Comparison of ENCODE assay signal across 10 mouse cellular contexts in genomic region chr4:35885591-35886542, GRCm38 (mm10).
A peak's percentile ranks its signal among the peaks of the same experiment; 100 is the strongest.
DNase-seq lines count a peak whose midpoint lies in the region; ATAC-seq and TF ChIP-seq lines count a peak whose summit lies in the region.
"Had no signal": no experiment of that assay in that cellular context is flagged by ENCODE, and none has a peak within 500 bp of the region (broad histone marks: within the 10 kb centered on the region; RNA-seq: fewer than 3 reads in every experiment).

No protein-coding gene starts in this region.

- H3K9ac ChIP-seq in forebrain, postnatal 0 days: no peak overlapping the region
- H3K9ac ChIP-seq in intestine, embryonic 16.5 days (ENCODE audit: low read depth, low read length): no peak overlapping the region
- H3K9ac ChIP-seq: embryonic facial prominence, embryonic 12.5 days had no signal

- 0 out of 2 replicates have a peak overlapping the region, but pooled peaks have one; percentile 16 for H3K27ac ChIP-seq in forebrain, postnatal 0 days (ENCODE audit: low read depth, low read length)
- H3K27ac ChIP-seq in midbrain, embryonic 10.5 days (replicated peaks): no peak overlapping the region
- H3K27ac ChIP-seq in intestine, embryonic 16.5 days (ENCODE audit: low read length): no peak overlapping the region
- H3K27ac ChIP-seq: embryonic facial prominence, embryonic 12.5 days had no signal

- DNase-seq in Muller cell, postnatal 12 days (ENCODE audit: inconsistent ontology term): peak; percentile 5
- peak; percentile 5 for DNase-seq in R1 (ENCODE audit: low read depth, low spot score)
- peak; percentile 83 for DNase-seq in forebrain, postnatal 0 days
- peak; percentile 24 for DNase-seq in midbrain, embryonic 10.5 days (ENCODE audit: low spot score)
- DNase-seq in c-Kit-positive CD71-positive TER-119-positive erythroid progenitor cells, embryonic 14.5 days (ENCODE audit: low spot score): no peak

- H3K36me3 ChIP-seq in forebrain, postnatal 0 days (ENCODE audit: insufficient read depth): no peaks in the 10 kb centered on the region
- no peaks in the 10 kb centered on the region for H3K36me3 ChIP-seq in midbrain, embryonic 10.5 days
- no peaks in the 10 kb centered on the region for H3K36me3 ChIP-seq in intestine, embryonic 16.5 days (ENCODE audit: control insufficient read depth, insufficient read depth, low read length)
- H3K36me3 ChIP-seq: embryonic facial prominence, embryonic 12.5 days; G1E had no signal

- WGBS in forebrain, postnatal 0 days: 3% methylated on average over 5 of the region's 5 CpGs
- 43% methylated on average over 5 of the region's 5 CpGs for WGBS in midbrain, embryonic 10.5 days
- WGBS in intestine, embryonic 16.5 days: 60% methylated on average over 5 of the region's 5 CpGs

- no peak overlapping the region for H3K4me3 ChIP-seq in forebrain, postnatal 0 days (ENCODE audit: low read depth, low read length)
- no peak overlapping the region for H3K4me3 ChIP-seq in midbrain, embryonic 10.5 days
- H3K4me3 ChIP-seq in intestine, embryonic 16.5 days (ENCODE audit: low read length): no peak overlapping the region
- H3K4me3 ChIP-seq: embryonic facial prominence, embryonic 12.5 days had no signal

- H3K4me2 ChIP-seq in forebrain, postnatal 0 days (ENCODE audit: low read depth): no peak overlapping the region
- H3K4me2 ChIP-seq in intestine, embryonic 16.5 days (ENCODE audit: low read depth, low read length): no peak overlapping the region
- H3K4me2 ChIP-seq: embryonic facial prominence, embryonic 12.5 days had no signal

- peak; percentile 91 for ATAC-seq in forebrain, postnatal 0 days
- ATAC-seq in intestine, embryonic 16.5 days: no peak
- ATAC-seq in inflammation-experienced regulatory T-cells, adult 6 months: no peak
- ATAC-seq: intestine, postnatal 0 days had no signal

- no peak for TF ChIP-seq CTCF in forebrain, postnatal 0 days (IDR thresholded peaks at IDR 0.05; ENCODE audit: low read depth)

- H3K9me3 ChIP-seq in forebrain, postnatal 0 days (ENCODE audit: low read length): no peaks in the 10 kb centered on the region
- no peaks in the 10 kb centered on the region for H3K9me3 ChIP-seq in midbrain, embryonic 10.5 days (replicated peaks)
- no peaks in the 10 kb centered on the region for H3K9me3 ChIP-seq in intestine, embryonic 16.5 days (ENCODE audit: control insufficient read depth, low read length)
- H3K9me3 ChIP-seq: embryonic facial prominence, embryonic 12.5 days; G1E had no signal

- 0 out of 2 replicates have a peak, but pooled peaks cover 5% of the 10 kb centered on the region for H3K4me1 ChIP-seq in forebrain, postnatal 0 days (ENCODE audit: insufficient read depth)
- H3K4me1 ChIP-seq in midbrain, embryonic 10.5 days: peaks cover 22% of the 10 kb centered on the region
- no peaks in the 10 kb centered on the region for H3K4me1 ChIP-seq in intestine, embryonic 16.5 days (ENCODE audit: control insufficient read depth, insufficient read depth, low read length)
- H3K4me1 ChIP-seq: embryonic facial prominence, embryonic 12.5 days had no signal

- no peaks in the 10 kb centered on the region for H3K27me3 ChIP-seq in forebrain, postnatal 0 days (ENCODE audit: insufficient read depth, low read length)
- H3K27me3 ChIP-seq in midbrain, embryonic 10.5 days (ENCODE audit: low read depth, poor library complexity, severe bottlenecking): peaks cover 4% of the 10 kb centered on the region; the same call in 1 of the 2 replicates
- H3K27me3 ChIP-seq in intestine, embryonic 16.5 days (replicated peaks; ENCODE audit: control insufficient read depth, insufficient read depth, low read length): no peaks in the 10 kb centered on the region
- H3K27me3 ChIP-seq: embryonic facial prominence, embryonic 12.5 days had no signal
